Mouse (Mus musculus) heart, embryonic 14.5 days (tissue): ENCODE data around the gene Prkg2. TPM values are rescaled to one million over a fixed set of nuclear protein-coding genes. Genes with fewer than 3 reads are reported as not detected.

Experiments
- ATAC-seq: fragments of 200-750 bp; cut with Nextera tagmentation; 2 replicates; pipeline ENCODE4 v1.8.0; 2017; ENCODE audit warnings: low read depth, moderate TSS enrichment; ENCODE audit not compliant: insufficient number of reproducible peaks, insufficient read depth, low FRiP score
- H3K27ac ChIP-seq, 2 experiments: fragments of 200-500 bp in 1 of 2; fragments of 300-500 bp in 1 of 2; sonication (generic) in 1 of 2; replicated peaks in 1 of 2; 2 replicates each; pipeline ENCODE4 v1.5.1; 2012 to 2014; ENCODE audit warnings: low read depth in 2 of 2, low read length in 2 of 2, control low read depth in 1 of 2, mild to moderate bottlenecking in 1 of 2, mixed read lengths in 1 of 2; ENCODE audit not compliant: control insufficient read depth in 1 of 2, insufficient read depth in 1 of 2
- H3K27me3 ChIP-seq: fragments of 300-500 bp; sonication (generic); 2 replicates; pipeline ENCODE4 v1.6.1; 2014; ENCODE audit warnings: mild to moderate bottlenecking, low read length, control low read depth; ENCODE audit not compliant: control insufficient read depth, insufficient read depth
- H3K36me3 ChIP-seq: fragments of 300-500 bp; sonication (generic); 2 replicates; pipeline ENCODE4 v1.6.1; 2014; ENCODE audit warnings: mild to moderate bottlenecking, control low read depth, low read length, mixed read lengths; ENCODE audit not compliant: control insufficient read depth, insufficient read depth
- H3K4me1 ChIP-seq, 2 experiments: fragments of 200-500 bp in 1 of 2; fragments of 300-500 bp in 1 of 2; sonication (generic) in 1 of 2; 2 replicates each; pipeline ENCODE4 v1.6.1; 2012 to 2014; ENCODE audit warnings: low read length in 2 of 2, control low read depth in 1 of 2, mixed read lengths in 1 of 2; ENCODE audit not compliant: control insufficient read depth in 2 of 2, insufficient read depth in 2 of 2
- H3K4me2 ChIP-seq: fragments of 300-500 bp; sonication (generic); 2 replicates; pipeline ENCODE4 v1.6.1; 2014; ENCODE audit warnings: mild to moderate bottlenecking, low read length
- H3K4me3 ChIP-seq, 2 experiments: fragments of 200-500 bp in 1 of 2; fragments of 300-500 bp in 1 of 2; sonication (generic) in 1 of 2; 2 replicates each; pipeline ENCODE4 v1.5.1; 2012 to 2014; ENCODE audit warnings: low read length in 2 of 2, mild to moderate bottlenecking in 2 of 2, control low read depth in 1 of 2, low read depth in 1 of 2, moderate library complexity in 1 of 2; ENCODE audit not compliant: control insufficient read depth in 1 of 2, insufficient read depth in 1 of 2
- H3K9ac ChIP-seq: fragments of 300-500 bp; sonication (generic); 2 replicates; pipeline ENCODE4 v1.6.1; 2014; ENCODE audit warnings: mild to moderate bottlenecking, low read length
- H3K9me3 ChIP-seq: fragments of 300-500 bp; sonication (generic); 2 replicates; pipeline ENCODE4 v1.6.1; 2016; ENCODE audit warnings: low read length, control low read depth; ENCODE audit not compliant: control insufficient read depth
- WGBS: fragments of 180-500 bp; shearing (Covaris S2); extraction: QIAGEN DNeasy Blood & Tissue Kit; methylation state at CpG from one replicate; pipeline ENCODE4 v1.1.7; 2014; 5-methylcytosine and 5-hydroxymethylcytosine counted together
- polyA plus RNA-seq: library from polyadenylated mRNA; unstranded; fragments of >200 nt; fragmentation: Nextera tagmentation; extraction: Ambion mirVana; gene quantifications from 2 replicates; pipeline ENCODE4 v1.2.1, GENCODE M21; 2014

Gene Prkg2
- polyA plus RNA-seq, 1 experiment from 2014 or later, result 0.24 TPM

DNA sequence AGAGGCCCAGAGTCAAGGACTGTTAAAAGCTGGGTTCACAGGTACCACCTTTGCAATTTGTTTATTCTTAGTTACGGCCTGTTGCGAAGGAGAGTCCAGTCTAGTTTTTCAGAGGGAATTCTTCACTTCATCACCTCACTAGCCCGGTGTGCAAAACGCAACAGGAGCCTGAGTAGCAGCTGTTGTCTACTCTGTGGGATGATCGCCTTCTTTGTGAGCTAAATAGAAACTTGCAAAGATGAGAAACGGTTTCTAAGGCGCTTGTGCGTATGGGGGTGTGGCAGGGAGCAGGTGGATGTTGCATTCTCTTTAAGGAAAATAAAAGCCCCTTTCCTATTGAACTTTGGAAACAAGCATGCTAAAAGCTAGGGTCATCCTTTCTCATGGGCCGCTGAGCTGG is 1.2 kb downstream of the Prkg2 start:
- H3K27me3 ChIP-seq, result peaks cover 50% of the 10 kb centered on the region
- no peaks in the 10 kb centered on the region for H3K36me3 ChIP-seq
- H3K4me1 ChIP-seq, result no peaks in the 10 kb centered on the region
- no peak overlapping the region; a peak in 1 of 4 replicates for H3K4me3 ChIP-seq
- H3K27ac ChIP-seq, result no peak overlapping the region
- WGBS, result 59% methylated on average over 9 of the region's 9 CpGs
- H3K4me2 ChIP-seq, result peak overlapping the region; percentile 93
- 0 out of 2 replicates have a peak, but pooled peaks cover 3% of the 10 kb centered on the region for H3K9me3 ChIP-seq
- H3K9ac ChIP-seq, result no peak overlapping the region
- ATAC-seq, result no peak

DNA sequence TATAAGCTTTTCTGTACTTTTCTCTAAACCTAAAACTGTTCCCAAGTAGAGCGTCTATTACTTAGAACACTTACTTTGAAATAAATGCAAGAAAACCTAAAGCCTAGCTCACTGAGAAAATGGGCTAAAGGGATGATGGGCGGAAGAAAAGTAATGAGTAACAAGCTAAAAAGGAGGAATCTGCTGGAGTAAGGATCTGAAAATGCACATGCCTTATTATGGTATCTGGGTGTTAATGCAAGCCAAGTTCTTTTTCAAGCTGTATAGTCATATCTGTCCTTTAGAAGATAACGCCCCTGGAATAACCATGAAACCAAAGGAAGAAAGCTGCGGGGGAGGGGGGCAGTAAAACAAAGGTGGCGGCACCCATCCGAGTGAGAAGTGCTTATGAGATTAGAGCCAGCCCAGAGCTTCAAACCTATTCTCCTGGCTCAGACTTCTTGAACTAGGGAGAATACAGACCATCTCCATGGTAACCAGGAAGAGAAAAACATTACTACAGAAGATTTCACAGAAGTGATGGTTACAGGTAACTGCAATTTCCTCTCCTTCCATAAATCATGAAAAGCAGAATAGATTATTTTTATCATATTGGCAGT is 5.5 kb downstream of the Prkg2 start:
- no peaks in the 10 kb centered on the region for H3K4me1 ChIP-seq
- WGBS, result 40% methylated on average over 6 of the region's 6 CpGs
- H3K9me3 ChIP-seq, result 0 out of 2 replicates have a peak, but pooled peaks cover 5% of the 10 kb centered on the region
- no peak overlapping the region for H3K27ac ChIP-seq
- peaks cover 22% of the 10 kb centered on the region for H3K27me3 ChIP-seq
- no peak overlapping the region for H3K9ac ChIP-seq
- no peak overlapping the region for H3K4me3 ChIP-seq
- H3K36me3 ChIP-seq, result no peaks in the 10 kb centered on the region
- no peak overlapping the region for H3K4me2 ChIP-seq
- no peak for ATAC-seq

DNA sequence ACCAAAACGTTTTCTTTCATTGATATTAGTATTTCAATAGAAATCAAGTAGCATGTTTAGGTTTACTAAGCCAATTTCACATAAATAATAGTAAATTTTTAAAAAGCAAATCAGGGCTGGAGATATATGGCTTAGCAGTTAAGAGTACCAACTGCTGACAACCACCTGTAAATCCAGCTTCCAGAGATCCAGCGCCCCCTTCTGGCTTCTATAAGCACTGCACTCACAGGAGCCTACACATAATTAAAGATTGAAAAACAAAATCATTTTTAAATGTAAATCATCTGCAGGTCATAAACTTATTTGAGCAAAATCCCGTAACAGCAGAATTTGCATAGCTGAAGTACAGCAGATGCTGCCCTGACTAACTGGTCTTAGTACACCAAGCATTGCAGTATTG is 10.8 kb downstream of the Prkg2 start:
- Histone ChIP-seq H3K27me3 (no peaks in the 10 kb centered on the region), H3K4me1 (no peaks in the 10 kb centered on the region), H3K9ac (no peak overlapping the region), H3K36me3 (no peaks in the 10 kb centered on the region), H3K4me3 (no peak overlapping the region), H3K4me2 (no peak overlapping the region), H3K27ac (no peak overlapping the region), H3K9me3 (peaks cover 7% of the 10 kb centered on the region; the same call in 1 of the 2 replicates)
- no peak for ATAC-seq
- WGBS, result 62% methylated on average over 3 of the region's 3 CpGs

DNA sequence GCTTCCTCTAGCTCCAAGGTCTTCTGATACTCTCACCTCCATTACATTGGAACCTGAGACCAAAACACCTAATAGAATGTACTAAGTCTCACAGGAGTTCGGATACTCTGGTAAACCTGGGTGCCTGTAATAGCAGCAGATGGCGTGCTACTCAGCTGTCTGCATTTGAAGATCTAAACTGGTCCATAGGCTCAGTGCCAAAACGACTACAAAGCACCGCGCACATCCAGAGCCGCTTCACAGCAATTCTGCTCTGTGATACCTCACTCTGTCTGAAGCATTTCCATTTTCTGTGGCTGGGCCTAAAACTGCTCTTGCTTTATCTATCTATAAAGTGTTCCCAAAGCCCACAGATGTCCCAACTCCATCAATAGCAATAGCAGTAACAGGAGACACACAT is 17.4 kb downstream of the Prkg2 start:
- H3K9me3 ChIP-seq, result no peaks in the 10 kb centered on the region
- H3K4me2 ChIP-seq, result no peak overlapping the region
- H3K4me3 ChIP-seq, result no peak overlapping the region
- WGBS, result 84% methylated on average over 6 of the region's 6 CpGs
- no peaks in the 10 kb centered on the region for H3K4me1 ChIP-seq
- no peak for ATAC-seq
- no peak overlapping the region for H3K9ac ChIP-seq
- no peaks in the 10 kb centered on the region for H3K36me3 ChIP-seq
- no peaks in the 10 kb centered on the region for H3K27me3 ChIP-seq
- no peak overlapping the region for H3K27ac ChIP-seq

DNA sequence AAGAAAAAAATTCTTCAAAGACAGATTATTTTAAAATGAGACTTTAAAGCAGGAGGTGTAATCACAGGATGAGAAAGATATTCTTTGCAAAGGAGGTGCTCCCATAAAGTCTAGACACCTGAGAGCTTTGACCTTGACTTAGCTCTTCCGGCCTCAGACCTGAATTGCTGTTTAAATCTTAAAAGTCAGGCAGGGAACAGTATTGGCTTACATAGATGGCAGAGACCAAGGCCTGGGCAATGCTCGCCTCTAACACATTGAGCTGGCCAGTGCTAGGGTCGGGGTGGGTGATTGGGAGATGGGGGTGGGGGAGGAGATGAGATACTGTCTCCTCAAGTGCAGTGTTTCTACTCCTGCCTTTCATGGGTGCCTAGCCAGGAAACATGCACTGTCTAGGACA is 22.0 kb downstream of the Prkg2 start:
- no peak for ATAC-seq
- Histone ChIP-seq H3K9ac (no peak overlapping the region), H3K9me3 (no peaks in the 10 kb centered on the region), H3K4me2 (no peak overlapping the region), H3K4me3 (no peak overlapping the region), H3K27ac (no peak overlapping the region), H3K27me3 (no peaks in the 10 kb centered on the region), H3K4me1 (no peaks in the 10 kb centered on the region), H3K36me3 (no peaks in the 10 kb centered on the region)
- 73% methylated on average over 3 of the region's 3 CpGs for WGBS

DNA sequence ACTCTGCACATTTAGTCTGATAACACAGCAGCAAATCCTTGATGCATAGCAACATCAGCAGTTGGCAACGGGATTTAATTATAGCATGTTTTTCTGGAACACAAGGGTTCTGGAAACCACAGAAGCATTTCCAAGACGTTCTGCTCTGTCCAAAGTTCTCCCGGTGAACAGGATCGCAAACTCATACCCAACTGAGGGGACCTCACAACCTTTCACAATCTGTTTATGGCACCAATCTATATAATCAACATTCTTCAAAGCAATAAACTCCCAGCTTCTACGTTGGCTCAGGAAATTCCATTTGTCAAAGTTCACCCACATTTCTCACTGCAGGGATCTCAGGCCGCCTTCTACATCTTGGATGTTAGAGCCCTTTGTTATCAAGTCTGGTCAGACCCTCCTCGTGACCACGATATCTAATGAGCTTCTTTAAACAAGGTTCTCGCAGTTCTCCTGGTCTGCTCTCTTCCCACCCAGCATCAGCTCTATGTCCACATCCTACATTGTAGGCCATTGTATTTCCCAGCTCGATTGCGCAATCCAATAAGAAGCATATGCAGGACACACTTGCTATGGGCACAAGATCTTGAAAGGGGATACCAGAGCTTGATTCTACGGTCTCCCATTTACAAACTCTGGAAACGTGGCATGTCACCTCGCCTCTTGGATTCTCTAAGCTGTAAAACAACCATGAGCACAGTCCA is 26.6 kb downstream of the Prkg2 start:
- Histone ChIP-seq H3K9ac (no peak overlapping the region), H3K4me2 (no peak overlapping the region), H3K27ac (no peak overlapping the region), H3K4me3 (no peak overlapping the region), H3K4me1 (no peaks in the 10 kb centered on the region), H3K27me3 (no peaks in the 10 kb centered on the region), H3K36me3 (no peaks in the 10 kb centered on the region), H3K9me3 (no peaks in the 10 kb centered on the region)
- ATAC-seq, result no peak
- 83% methylated on average over 14 of the region's 14 CpGs for WGBS

DNA sequence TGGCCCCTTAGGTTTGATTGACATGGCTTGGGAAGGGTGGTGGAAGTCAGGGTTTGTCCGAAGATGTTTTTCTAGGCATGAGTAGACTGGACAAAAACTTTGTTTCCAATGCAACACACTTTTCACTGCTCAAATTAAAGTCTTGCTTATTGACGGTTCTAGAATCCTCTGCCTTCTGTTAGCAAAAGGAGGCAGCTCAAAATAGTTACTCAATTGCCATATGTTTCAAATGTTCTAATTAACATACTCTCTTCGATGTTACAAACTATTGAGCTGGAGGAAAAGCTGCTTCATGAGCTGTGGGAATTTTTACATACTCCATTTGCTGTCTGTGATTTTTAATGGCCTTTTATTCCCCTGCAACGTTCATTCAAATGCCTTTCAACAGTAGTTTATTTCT is 39.0 kb downstream of the Prkg2 start:
- WGBS, result 71% methylated on average over 4 of the region's 4 CpGs
- Histone ChIP-seq H3K9ac (no peak overlapping the region), H3K9me3 (no peaks in the 10 kb centered on the region), H3K4me1 (no peaks in the 10 kb centered on the region), H3K4me3 (no peak overlapping the region), H3K27ac (no peak overlapping the region), H3K36me3 (no peaks in the 10 kb centered on the region), H3K4me2 (no peak overlapping the region), H3K27me3 (no peaks in the 10 kb centered on the region)
- ATAC-seq, result no peak

DNA sequence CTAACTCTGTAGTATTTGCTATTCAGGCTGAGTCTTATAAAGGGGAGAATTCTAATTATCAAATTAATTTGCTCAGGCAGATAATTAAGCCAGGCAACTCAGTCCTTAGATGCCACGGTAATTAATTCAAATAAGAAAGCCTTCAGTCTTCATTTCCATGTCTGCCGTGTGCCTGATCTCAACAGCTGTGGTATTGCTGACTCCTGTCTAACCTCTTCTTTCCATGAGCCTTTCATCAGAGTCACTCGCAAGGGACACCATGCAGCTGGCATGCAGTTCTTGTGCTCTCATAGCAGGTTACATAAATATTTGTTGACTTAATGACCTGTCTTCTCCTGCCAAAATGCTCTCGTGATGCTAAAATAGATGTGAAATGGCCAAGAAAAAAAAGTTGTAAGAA is 41.4 kb downstream of the Prkg2 start:
- ATAC-seq, result no peak
- Histone ChIP-seq H3K27me3 (no peaks in the 10 kb centered on the region), H3K9ac (no peak overlapping the region), H3K4me3 (no peak overlapping the region), H3K36me3 (no peaks in the 10 kb centered on the region), H3K9me3 (no peaks in the 10 kb centered on the region), H3K4me2 (no peak overlapping the region), H3K27ac (no peak overlapping the region), H3K4me1 (no peaks in the 10 kb centered on the region)
- 70% methylated on average over 4 of the region's 4 CpGs for WGBS
